Mouse (Mus musculus): Measurements from ENCODE around the gene Cyth1. TPM values are rescaled to one million over a fixed set of nuclear protein-coding genes. Genes with fewer than 3 reads are reported as not detected.
A peak's percentile ranks its signal among the peaks of the same experiment; 100 is the strongest.

Cyth1 gene
- total RNA-seq, 2 experiments from 2014 or later = 28.6 to 35.8 TPM

- DNase-seq = no peak
These were observed 24.9 kb downstream of the Cyth1 start for GRCm38 (mm10) chr11:118223416-118224067.

GRCm38 (mm10) chr11:118222917-118223316, 25.5 kb downstream of the Cyth1 start:
- no peak for DNase-seq

- no peak for DNase-seq
These were observed 26.0 kb downstream of the Cyth1 start for GRCm38 (mm10) chr11:118222351-118222885.

- peak; percentile 65 to 75 for DNase-seq
These were observed 27.7 kb downstream of the Cyth1 start for GRCm38 (mm10) chr11:118220561-118221262.

- DNase-seq = no peak
These were observed 29.3 kb downstream of the Cyth1 start for GRCm38 (mm10) chr11:118219066-118219465.

GRCm38 (mm10) chr11:118216468-118216867, 31.9 kb downstream of the Cyth1 start:
- DNase-seq = no peak

- no peak for DNase-seq
These were observed 32.4 kb downstream of the Cyth1 start for GRCm38 (mm10) chr11:118215928-118216458.

GRCm38 (mm10) chr11:118212636-118213112, 35.7 kb downstream of the Cyth1 start:
- DNase-seq = no peak

- DNase-seq = no peak
These were observed 36.4 kb downstream of the Cyth1 start for GRCm38 (mm10) chr11:118211749-118212635.

GRCm38 (mm10) chr11:118210962-118211361, 37.4 kb downstream of the Cyth1 start:
- DNase-seq = no peak

GRCm38 (mm10) chr11:118210116-118210515, 38.3 kb downstream of the Cyth1 start:
- no peak for DNase-seq

- DNase-seq = no peak
These were observed 39.0 kb downstream of the Cyth1 start for GRCm38 (mm10) chr11:118209376-118209775.

- DNase-seq = no peak
These were observed 39.6 kb downstream of the Cyth1 start for GRCm38 (mm10) chr11:118208672-118209272.

- DNase-seq = no peak
These were observed 40.9 kb downstream of the Cyth1 start for GRCm38 (mm10) chr11:118207424-118208033.

GRCm38 (mm10) chr11:118206267-118206666, 42.1 kb downstream of the Cyth1 start:
- DNase-seq = no peak

- DNase-seq = no peak
These were observed 44.9 kb downstream of the Cyth1 start for GRCm38 (mm10) chr11:118203469-118203868.

- DNase-seq = peak; percentile 75 to 82
These were observed 45.8 kb downstream of the Cyth1 start for GRCm38 (mm10) chr11:118202410-118203233.

- DNase-seq = peak in 1 of 2 experiments; percentile 36
These were observed 46.5 kb downstream of the Cyth1 start for GRCm38 (mm10) chr11:118201833-118202409.
